Mouse (Mus musculus): ENCODE results near the gene Pdk2.

- no peak for TF ChIP-seq POLR2A (IDR thresholded peaks at IDR 0.05; ENCODE audit: low read depth, low read length)
- no peak for TF ChIP-seq CTCF (IDR thresholded peaks at IDR 0.05; ENCODE audit: borderline replicate concordance, insufficient read depth, low read length)
Observed at GRCm38 (mm10) chr11:94996984-94997383, 44.2 kb downstream of the Pdk2 start.
